Mouse (Mus musculus): ENCODE measurements around the gene Eri3. TPM values are rescaled to one million over a fixed set of nuclear protein-coding genes. Genes with fewer than 3 reads are reported as not detected.

Gene Eri3
- polyA plus RNA-seq, 1 experiment from 2014 or later: 135 TPM

- Histone ChIP-seq H3K9ac (ENCODE audit: low read length) (no peak overlapping the region), H3K4me3 (ENCODE audit: low read depth, low read length) (no peak overlapping the region), H3K9me3 (ENCODE audit: control insufficient read depth, low read length) (no peaks in the 10 kb centered on the region), H3K4me1 (ENCODE audit: control insufficient read depth, insufficient read depth, low read length) (peaks cover 5% of the 10 kb centered on the region; the same call in 1 of the 2 replicates), H3K36me3 (ENCODE audit: control insufficient read depth, insufficient read depth, low read length) (no peaks in the 10 kb centered on the region), H3K4me2 (ENCODE audit: low read depth) (no peak overlapping the region), H3K27me3 (ENCODE audit: control insufficient read depth, insufficient read depth, low read length) (no peaks in the 10 kb centered on the region), H3K27ac (ENCODE audit: low read depth, low read length) (no peak overlapping the region)
- no peak for ATAC-seq (ENCODE audit: insufficient read depth, low FRiP score, low TSS enrichment)
- no peak for DNase-seq (ENCODE audit: low spot score)
- 6% methylated on average over 5 of the region's 5 CpGs for WGBS
These were observed 6.2 kb downstream of the Eri3 start for GRCm38 (mm10) chr4:117556372-117556771.

- WGBS: 79% methylated on average over 5 of the region's 5 CpGs
- no peak overlapping the region for H3K4me3 ChIP-seq (ENCODE audit: low read depth, low read length)
- no peak overlapping the region for H3K27ac ChIP-seq (ENCODE audit: low read depth, low read length)
- H3K9ac ChIP-seq (ENCODE audit: low read length): no peak overlapping the region
- no peak for ATAC-seq (ENCODE audit: insufficient read depth, low FRiP score, low TSS enrichment)
- H3K4me1 ChIP-seq (ENCODE audit: control insufficient read depth, insufficient read depth, low read length): peaks cover 5% of the 10 kb centered on the region; the same call in 1 of the 2 replicates
- H3K27me3 ChIP-seq (ENCODE audit: control insufficient read depth, insufficient read depth, low read length): no peaks in the 10 kb centered on the region
- H3K9me3 ChIP-seq (ENCODE audit: control insufficient read depth, low read length): no peaks in the 10 kb centered on the region
- no peaks in the 10 kb centered on the region for H3K36me3 ChIP-seq (ENCODE audit: control insufficient read depth, insufficient read depth, low read length)
- H3K4me2 ChIP-seq (ENCODE audit: low read depth): no peak overlapping the region
- DNase-seq (ENCODE audit: low spot score): no peak
These were observed 7.0 kb downstream of the Eri3 start for GRCm38 (mm10) chr4:117557068-117557645.

DNA sequence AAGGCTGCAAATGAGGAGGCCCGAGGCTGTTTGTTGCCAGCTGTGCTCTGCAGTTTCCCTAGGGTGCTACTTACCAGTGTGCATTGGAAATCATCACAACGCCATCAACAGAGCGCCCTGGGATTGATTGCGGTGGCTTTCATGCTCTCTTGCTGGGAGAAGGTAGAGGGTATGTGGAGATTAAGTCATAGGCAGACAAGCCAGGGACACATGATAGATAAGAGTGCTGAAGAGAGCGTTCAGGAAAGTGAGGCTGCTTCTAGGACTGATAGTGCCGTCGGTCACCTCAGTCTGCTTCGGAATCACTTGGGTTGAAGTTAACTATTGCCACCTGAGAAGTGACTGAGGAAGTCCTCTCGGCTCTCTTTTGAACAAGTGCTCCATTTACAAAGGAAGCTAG is 13.8 kb downstream of the Eri3 start:
- H3K27me3 ChIP-seq (ENCODE audit: control insufficient read depth, insufficient read depth, low read length): no peaks in the 10 kb centered on the region
- no peak overlapping the region for H3K27ac ChIP-seq (ENCODE audit: low read depth, low read length)
- no peaks in the 10 kb centered on the region for H3K36me3 ChIP-seq (ENCODE audit: control insufficient read depth, insufficient read depth, low read length)
- H3K9me3 ChIP-seq (ENCODE audit: control insufficient read depth, low read length): no peaks in the 10 kb centered on the region
- no peaks in the 10 kb centered on the region for H3K4me1 ChIP-seq (ENCODE audit: control insufficient read depth, insufficient read depth, low read length)
- no peak overlapping the region for H3K4me2 ChIP-seq (ENCODE audit: low read depth)
- 79% methylated on average over 9 of the region's 9 CpGs for WGBS
- DNase-seq (ENCODE audit: low spot score) (no peak), ATAC-seq (ENCODE audit: insufficient read depth, low FRiP score, low TSS enrichment) (no peak)
- no peak overlapping the region for H3K9ac ChIP-seq (ENCODE audit: low read length)
- H3K4me3 ChIP-seq (ENCODE audit: low read depth, low read length): no peak overlapping the region

- Histone ChIP-seq H3K4me1 (ENCODE audit: control insufficient read depth, insufficient read depth, low read length) (peaks cover 8% of the 10 kb centered on the region), H3K36me3 (ENCODE audit: control insufficient read depth, insufficient read depth, low read length) (no peaks in the 10 kb centered on the region), H3K27ac (ENCODE audit: low read depth, low read length) (0 out of 2 replicates have a peak overlapping the region, but pooled peaks have one; percentile 8), H3K9me3 (ENCODE audit: control insufficient read depth, low read length) (no peaks in the 10 kb centered on the region), H3K4me3 (ENCODE audit: low read depth, low read length) (no peak overlapping the region), H3K9ac (ENCODE audit: low read length) (no peak overlapping the region), H3K27me3 (ENCODE audit: control insufficient read depth, insufficient read depth, low read length) (no peaks in the 10 kb centered on the region), H3K4me2 (ENCODE audit: low read depth) (no peak overlapping the region)
- ATAC-seq (ENCODE audit: insufficient read depth, low FRiP score, low TSS enrichment): no peak
- no peak for DNase-seq (ENCODE audit: low spot score)
- whole genome bisulfite sequencing: 57% methylated on average over 2 of the region's 2 CpGs
These were observed 18.7 kb downstream of the Eri3 start for GRCm38 (mm10) chr4:117568846-117569245.

DNA sequence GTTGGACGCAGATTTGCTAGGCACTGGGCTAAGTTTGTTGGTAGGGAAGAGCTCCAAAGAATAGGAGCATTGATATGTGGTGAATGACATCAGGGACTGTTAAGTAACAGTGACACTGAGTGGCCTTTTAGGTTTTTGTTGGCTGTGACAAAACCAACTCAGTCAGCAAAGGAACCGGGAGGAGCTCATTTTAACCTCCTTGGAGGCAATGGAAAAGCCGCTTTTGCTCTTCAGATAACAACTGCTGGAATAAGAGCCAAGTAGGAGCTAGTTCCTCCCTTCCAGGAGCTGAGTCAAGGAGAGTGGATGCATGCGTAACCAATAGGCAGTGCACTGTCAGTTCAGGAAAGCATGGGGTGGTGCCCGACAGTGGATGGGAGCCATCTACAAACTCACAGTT is 20.8 kb downstream of the Eri3 start:
- H3K9me3 ChIP-seq (ENCODE audit: control insufficient read depth, low read length): no peaks in the 10 kb centered on the region
- no peak for DNase-seq (ENCODE audit: low spot score)
- H3K27ac ChIP-seq (ENCODE audit: low read depth, low read length): no peak overlapping the region
- no peaks in the 10 kb centered on the region for H3K27me3 ChIP-seq (ENCODE audit: control insufficient read depth, insufficient read depth, low read length)
- ATAC-seq (ENCODE audit: insufficient read depth, low FRiP score, low TSS enrichment): no peak
- H3K4me1 ChIP-seq (ENCODE audit: control insufficient read depth, insufficient read depth, low read length): peaks cover 8% of the 10 kb centered on the region
- 62% methylated on average over 5 of the region's 5 CpGs for WGBS
- no peak overlapping the region for H3K4me3 ChIP-seq (ENCODE audit: low read depth, low read length)
- no peak overlapping the region for H3K4me2 ChIP-seq (ENCODE audit: low read depth)
- no peak overlapping the region for H3K9ac ChIP-seq (ENCODE audit: low read length)
- no peaks in the 10 kb centered on the region for H3K36me3 ChIP-seq (ENCODE audit: control insufficient read depth, insufficient read depth, low read length)

DNA sequence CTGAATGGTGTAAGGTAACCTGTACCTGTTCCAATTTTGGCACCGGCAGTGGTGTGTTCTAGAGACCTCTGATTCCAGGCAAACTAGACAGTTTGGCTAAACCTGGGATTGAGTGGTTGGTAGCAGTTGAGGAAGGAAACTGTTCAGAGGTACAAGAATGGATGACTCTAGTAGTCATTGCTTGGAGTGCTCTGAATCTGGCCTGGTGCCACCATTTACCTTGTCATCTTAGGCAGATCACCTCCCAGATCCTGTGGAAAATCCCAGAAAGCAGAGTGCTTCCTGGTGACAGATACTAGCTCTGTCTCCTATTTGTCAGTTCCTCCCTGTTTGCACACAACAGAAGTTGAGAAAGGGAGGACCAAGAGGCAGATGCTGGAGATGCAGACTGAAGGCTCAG is 27.4 kb downstream of the Eri3 start:
- Histone ChIP-seq H3K4me1 (ENCODE audit: control insufficient read depth, insufficient read depth, low read length) (no peaks in the 10 kb centered on the region), H3K9me3 (ENCODE audit: control insufficient read depth, low read length) (no peaks in the 10 kb centered on the region), H3K27me3 (ENCODE audit: control insufficient read depth, insufficient read depth, low read length) (no peaks in the 10 kb centered on the region), H3K9ac (ENCODE audit: low read length) (no peak overlapping the region), H3K27ac (ENCODE audit: low read depth, low read length) (no peak overlapping the region), H3K4me3 (ENCODE audit: low read depth, low read length) (no peak overlapping the region), H3K36me3 (ENCODE audit: control insufficient read depth, insufficient read depth, low read length) (no peaks in the 10 kb centered on the region), H3K4me2 (ENCODE audit: low read depth) (no peak overlapping the region)
- ATAC-seq (ENCODE audit: insufficient read depth, low FRiP score, low TSS enrichment) (no peak), DNase-seq (ENCODE audit: low spot score) (no peak)
- 93% methylated on average over 1 of the region's 1 CpGs for WGBS

GRCm38 (mm10) chr4:117581626-117582025 is 31.5 kb downstream of the Eri3 start:
- Histone ChIP-seq H3K27ac (ENCODE audit: low read depth, low read length) (no peak overlapping the region), H3K4me3 (ENCODE audit: low read depth, low read length) (no peak overlapping the region), H3K36me3 (ENCODE audit: control insufficient read depth, insufficient read depth, low read length) (no peaks in the 10 kb centered on the region), H3K9me3 (ENCODE audit: control insufficient read depth, low read length) (no peaks in the 10 kb centered on the region), H3K27me3 (ENCODE audit: control insufficient read depth, insufficient read depth, low read length) (no peaks in the 10 kb centered on the region), H3K4me1 (ENCODE audit: control insufficient read depth, insufficient read depth, low read length) (no peaks in the 10 kb centered on the region), H3K9ac (ENCODE audit: low read length) (no peak overlapping the region), H3K4me2 (ENCODE audit: low read depth) (no peak overlapping the region)
- ATAC-seq (ENCODE audit: insufficient read depth, low FRiP score, low TSS enrichment): no peak
- no peak for DNase-seq (ENCODE audit: low spot score)
- WGBS: 65% methylated on average over 9 of the region's 9 CpGs

DNA sequence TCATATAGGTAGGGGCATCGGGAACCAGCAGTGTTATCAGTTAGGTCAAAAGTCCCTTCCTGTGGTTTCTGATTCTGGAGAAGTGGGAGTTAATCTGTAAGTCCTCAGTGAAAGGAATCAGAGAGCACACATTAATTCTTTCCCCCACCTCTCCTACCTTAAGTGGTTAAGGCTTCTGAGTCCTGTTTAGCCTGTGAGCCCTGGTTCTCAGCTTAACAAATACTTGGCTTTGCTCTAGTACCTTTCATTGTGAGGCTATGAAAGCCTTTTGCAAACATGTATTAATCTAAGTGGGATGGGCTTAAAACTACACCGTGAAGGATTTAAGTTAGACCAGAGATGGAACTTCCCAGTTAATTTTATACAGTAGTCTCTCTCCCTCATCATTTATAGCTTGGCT is 35.8 kb downstream of the Eri3 start:
- 85% methylated on average over 2 of the region's 2 CpGs for WGBS
- peaks cover 6% of the 10 kb centered on the region for H3K4me1 ChIP-seq (ENCODE audit: control insufficient read depth, insufficient read depth, low read length)

DNA sequence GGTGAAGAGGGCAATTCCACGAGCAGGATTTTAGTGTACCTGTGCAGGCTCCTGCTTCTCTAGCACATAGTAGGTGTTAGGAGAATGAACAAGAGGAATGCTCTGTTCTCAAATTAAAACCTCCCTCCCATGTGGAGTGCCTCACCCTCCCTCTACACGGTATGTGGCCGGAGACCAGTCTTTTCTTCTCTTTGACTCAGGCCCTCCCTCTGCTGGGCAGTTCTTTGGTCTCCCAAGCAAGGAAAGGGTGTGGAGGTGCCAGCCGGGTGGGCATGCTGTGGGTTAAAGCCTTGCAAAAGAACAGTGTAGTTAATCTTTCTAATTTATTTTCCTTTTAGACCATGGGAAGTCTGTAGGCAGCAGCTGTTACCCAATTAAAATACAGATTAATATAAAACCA is 37.3 kb downstream of the Eri3 start:
- Histone ChIP-seq H3K4me2 (ENCODE audit: low read depth) (no peak overlapping the region), H3K27ac (ENCODE audit: low read depth, low read length) (no peak overlapping the region), H3K4me3 (ENCODE audit: low read depth, low read length) (no peak overlapping the region), H3K36me3 (ENCODE audit: control insufficient read depth, insufficient read depth, low read length) (no peaks in the 10 kb centered on the region; the same call in 1 of the 2 replicates), H3K4me1 (ENCODE audit: control insufficient read depth, insufficient read depth, low read length) (peaks cover 6% of the 10 kb centered on the region), H3K9ac (ENCODE audit: low read length) (no peak overlapping the region), H3K27me3 (ENCODE audit: control insufficient read depth, insufficient read depth, low read length) (no peaks in the 10 kb centered on the region), H3K9me3 (ENCODE audit: control insufficient read depth, low read length) (no peaks in the 10 kb centered on the region)
- DNase-seq (ENCODE audit: low spot score) (no peak), ATAC-seq (ENCODE audit: insufficient read depth, low FRiP score, low TSS enrichment) (no peak)
- 38% methylated on average over 4 of the region's 4 CpGs for WGBS

More for the DNA sequence above, 35.8 kb downstream of the Eri3 start:
- Histone ChIP-seq H3K9ac (ENCODE audit: low read length) (no peak overlapping the region), H3K27ac (ENCODE audit: low read depth, low read length) (no peak overlapping the region), H3K4me3 (ENCODE audit: low read depth, low read length) (no peak overlapping the region), H3K36me3 (ENCODE audit: control insufficient read depth, insufficient read depth, low read length) (no peaks in the 10 kb centered on the region), H3K4me2 (ENCODE audit: low read depth) (no peak overlapping the region), H3K27me3 (ENCODE audit: control insufficient read depth, insufficient read depth, low read length) (no peaks in the 10 kb centered on the region), H3K9me3 (ENCODE audit: control insufficient read depth, low read length) (no peaks in the 10 kb centered on the region)
- ATAC-seq (ENCODE audit: insufficient read depth, low FRiP score, low TSS enrichment): no peak
- DNase-seq (ENCODE audit: low spot score): no peak
